Mouse (Mus musculus) stomach, postnatal 0 days (tissue): ENCODE results near the gene Bri3.

Experiments used
- CTCF ChIP-seq: IDR thresholded peaks from 2 replicates; pipeline ENCODE4 v1.5.1; 2016; ENCODE audit warnings: antibody characterized with exemption, low read depth, mild to moderate bottlenecking, moderate library complexity
- EP300 ChIP-seq: optimal IDR thresholded peaks from 2 replicates; pipeline ENCODE3; 2016; ENCODE audit warnings: antibody characterized with exemption

DNA sequence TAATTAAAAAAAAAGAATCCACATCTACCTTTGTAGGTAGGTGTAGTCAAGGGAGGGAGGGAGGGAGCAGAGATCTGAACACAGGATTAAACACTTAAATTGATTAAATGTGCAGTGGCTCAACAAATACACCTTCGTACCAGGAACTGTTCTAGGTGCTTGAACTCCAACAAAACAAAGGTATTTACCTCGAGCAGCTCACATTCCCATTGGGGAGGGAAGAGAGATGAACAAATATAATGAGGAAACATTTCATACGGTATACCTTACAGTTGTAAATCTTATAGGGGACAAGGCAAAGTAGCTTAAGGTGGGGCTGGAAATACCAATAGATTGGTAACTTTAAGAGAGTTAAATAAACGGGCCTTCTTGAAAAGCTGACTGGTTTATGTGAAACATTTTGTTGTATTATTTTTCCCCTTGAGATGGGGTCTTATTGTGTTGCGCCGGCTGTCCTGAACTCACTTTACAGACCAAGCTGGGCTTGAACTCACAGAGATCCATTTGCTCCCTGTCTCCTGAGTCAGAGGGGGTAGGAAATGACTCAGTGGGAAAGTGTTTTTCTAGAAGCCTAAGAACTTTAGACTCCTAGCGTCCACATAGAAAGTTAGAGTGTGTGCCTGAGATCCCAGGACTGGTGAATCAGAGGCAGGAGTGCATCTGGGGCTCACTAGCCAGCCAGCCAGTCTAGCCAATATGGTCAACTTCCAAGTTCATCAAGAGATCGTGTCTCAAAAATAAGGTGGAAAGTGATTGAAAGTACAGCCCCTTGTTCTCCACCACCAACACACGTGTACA, 108.2 kb downstream of the Bri3 start:
- TF ChIP-seq CTCF (0 out of 2 replicates have a peak, but pooled peaks have one; percentile 1), EP300 (no peak)
